Comparison of ENCODE assay signal across 15 mouse cellular contexts in the genomic region with DNA sequence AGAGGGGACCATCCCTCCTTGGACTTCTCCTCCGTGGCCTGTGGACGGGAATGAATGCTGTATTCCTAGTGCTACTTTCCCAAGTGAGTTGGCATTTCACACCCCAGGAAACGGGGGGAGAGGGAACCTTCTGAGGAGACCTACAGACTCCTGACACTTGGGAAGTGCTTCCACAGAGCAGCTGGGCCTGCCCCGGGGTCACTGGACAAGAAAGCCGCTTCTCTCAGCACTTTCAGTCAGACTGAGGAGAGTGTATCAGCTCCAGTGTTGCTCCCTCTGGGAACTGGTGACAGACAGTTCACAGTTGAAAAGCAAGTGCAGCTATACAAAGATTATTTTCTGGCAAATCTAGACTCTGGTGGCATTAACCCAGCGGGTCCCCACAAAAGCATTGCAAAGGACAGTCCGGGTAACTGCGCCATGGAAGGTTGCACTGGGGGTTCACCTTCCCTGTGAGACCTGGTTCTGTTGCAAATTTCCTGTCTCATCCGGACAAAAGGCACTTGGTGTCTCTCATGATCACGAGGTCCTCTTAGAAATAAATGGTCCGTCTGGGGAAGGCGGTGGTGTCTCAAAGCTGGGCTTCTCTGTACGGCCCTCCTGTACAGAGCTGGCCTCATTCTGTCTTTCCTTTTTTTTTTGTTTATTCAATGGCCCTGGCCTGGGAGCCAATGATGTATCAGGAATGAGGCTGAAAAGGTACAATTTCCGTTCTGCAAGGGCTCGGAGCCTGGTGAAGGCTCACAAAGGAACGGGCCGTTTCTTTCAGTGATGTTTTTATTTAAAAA.
A peak's percentile ranks its signal among the peaks of the same experiment; 100 is the strongest.
DNase-seq lines count a peak whose midpoint lies in the region; ATAC-seq and TF ChIP-seq lines count a peak whose summit lies in the region.
"Had no signal": no experiment of that assay in that cellular context is flagged by ENCODE, and none has a peak within 500 bp of the region (broad histone marks: within the 10 kb centered on the region; RNA-seq: fewer than 3 reads in every experiment).

No protein-coding gene starts in this region.

- no peak overlapping the region for H3K4me3 ChIP-seq in hindbrain, embryonic 10.5 days
- H3K4me3 ChIP-seq in hindbrain, embryonic 11.5 days (ENCODE audit: low read depth, low read length): no peak overlapping the region
- H3K4me3 ChIP-seq in forebrain, embryonic 13.5 days: no peak overlapping the region
- H3K4me3 ChIP-seq in hindbrain, postnatal 0 days (ENCODE audit: low read length): no peak overlapping the region
- H3K4me3 ChIP-seq: embryonic facial prominence, embryonic 15.5 days; limb, embryonic 15.5 days had no signal

- no peak for TF ChIP-seq CTCF in brain, embryonic 14.5 days (IDR thresholded peaks at IDR 0.05; ENCODE audit: borderline replicate concordance, extremely low read depth, insufficient read depth, insufficient read length)
- no peak for TF ChIP-seq CTCF in hindbrain, postnatal 0 days (IDR thresholded peaks at IDR 0.05; ENCODE audit: low read depth)

- no peak for DNase-seq in hindbrain, embryonic 10.5 days (ENCODE audit: low spot score)
- no peak for DNase-seq in hindbrain, embryonic 11.5 days (ENCODE audit: low spot score)
- peak; percentile 68 for DNase-seq in brain, embryonic 14.5 days (ENCODE audit: low read depth)
- DNase-seq in hindbrain, postnatal 0 days (ENCODE audit: low spot score): peak; percentile 58
- no peak for DNase-seq in gastrocnemius, postnatal 4 days (ENCODE audit: low spot score in 2 of 2)
- no peak for DNase-seq in kidney, adult 18-20 months
- no peak for DNase-seq in layer of hippocampus, adult 11-12 months (ENCODE audit: low spot score)
- DNase-seq: adrenal gland, adult 8-10 months; heart, adult 18-20 months; kidney, adult 11 months; lung, adult 18-20 months; spleen, adult 18-20 months had no signal

- H3K9ac ChIP-seq in hindbrain, embryonic 11.5 days (ENCODE audit: low read depth, low read length): no peak overlapping the region
- no peak overlapping the region for H3K9ac ChIP-seq in forebrain, embryonic 13.5 days
- H3K9ac ChIP-seq in hindbrain, postnatal 0 days (replicated peaks; ENCODE audit: low read length): no peak overlapping the region
- H3K9ac ChIP-seq: embryonic facial prominence, embryonic 15.5 days; limb, embryonic 15.5 days had no signal

- no peaks in the 10 kb centered on the region for H3K36me3 ChIP-seq in hindbrain, embryonic 10.5 days
- no peaks in the 10 kb centered on the region for H3K36me3 ChIP-seq in hindbrain, embryonic 11.5 days (ENCODE audit: control insufficient read depth, insufficient read depth, low read length)
- no peaks in the 10 kb centered on the region for H3K36me3 ChIP-seq in forebrain, embryonic 13.5 days (ENCODE audit: poor library complexity, severe bottlenecking)
- no peaks in the 10 kb centered on the region for H3K36me3 ChIP-seq in hindbrain, postnatal 0 days (ENCODE audit: insufficient read depth, low read length)
- H3K36me3 ChIP-seq: embryonic facial prominence, embryonic 15.5 days; limb, embryonic 15.5 days had no signal

- TF ChIP-seq POLR2A in brain, embryonic 14.5 days (IDR thresholded peaks at IDR 0.05; ENCODE audit: borderline replicate concordance, extremely low read depth, insufficient read depth, insufficient read length, poor library complexity, severe bottlenecking): no peak

- WGBS in hindbrain, embryonic 10.5 days: 57% methylated on average over 17 of the region's 17 CpGs
- 57% methylated on average over 17 of the region's 17 CpGs for WGBS in hindbrain, embryonic 11.5 days
- 33% methylated on average over 17 of the region's 17 CpGs for WGBS in forebrain, embryonic 13.5 days
- WGBS in hindbrain, postnatal 0 days: 49% methylated on average over 17 of the region's 17 CpGs

- H3K9me3 ChIP-seq in hindbrain, embryonic 10.5 days: no peaks in the 10 kb centered on the region
- no peaks in the 10 kb centered on the region for H3K9me3 ChIP-seq in hindbrain, embryonic 11.5 days (ENCODE audit: control insufficient read depth, low read length)
- no peaks in the 10 kb centered on the region for H3K9me3 ChIP-seq in forebrain, embryonic 13.5 days (replicated peaks)
- no peaks in the 10 kb centered on the region for H3K9me3 ChIP-seq in hindbrain, postnatal 0 days (ENCODE audit: low read length)
- H3K9me3 ChIP-seq: embryonic facial prominence, embryonic 15.5 days; limb, embryonic 15.5 days had no signal

- H3K4me1 ChIP-seq in hindbrain, embryonic 10.5 days (replicated peaks): peaks cover 11% of the 10 kb centered on the region
- no peaks in the 10 kb centered on the region for H3K4me1 ChIP-seq in hindbrain, embryonic 11.5 days (replicated peaks; ENCODE audit: control insufficient read depth, insufficient read depth, low read length)
- H3K4me1 ChIP-seq in forebrain, embryonic 13.5 days: peaks cover 32% of the 10 kb centered on the region
- peaks cover 9% of the 10 kb centered on the region; the same call in 1 of the 2 replicates for H3K4me1 ChIP-seq in hindbrain, postnatal 0 days (ENCODE audit: insufficient read depth, low read length)

- H3K27me3 ChIP-seq in hindbrain, embryonic 10.5 days (ENCODE audit: insufficient read depth, poor library complexity, severe bottlenecking): no peaks in the 10 kb centered on the region
- no peaks in the 10 kb centered on the region for H3K27me3 ChIP-seq in hindbrain, embryonic 11.5 days (ENCODE audit: control insufficient read depth, insufficient read depth, low read length)
- H3K27me3 ChIP-seq in forebrain, embryonic 13.5 days: no peaks in the 10 kb centered on the region
- no peaks in the 10 kb centered on the region for H3K27me3 ChIP-seq in hindbrain, postnatal 0 days (ENCODE audit: insufficient read depth, low read length)
- H3K27me3 ChIP-seq: limb, embryonic 15.5 days had no signal

- no peak for ATAC-seq in hindbrain, embryonic 11.5 days (ENCODE audit: low FRiP score)
- peak; percentile 55; the same call in 1 of the 2 replicates for ATAC-seq in forebrain, embryonic 13.5 days
- ATAC-seq in hindbrain, postnatal 0 days: peak; percentile 74

- H3K27ac ChIP-seq in hindbrain, embryonic 10.5 days: peak overlapping the region; percentile 72
- H3K27ac ChIP-seq in hindbrain, embryonic 11.5 days (ENCODE audit: low read depth, low read length): no peak overlapping the region
- H3K27ac ChIP-seq in forebrain, embryonic 13.5 days: 0 out of 2 replicates have a peak overlapping the region, but pooled peaks have one; percentile 1
- peak overlapping the region; percentile 57 for H3K27ac ChIP-seq in hindbrain, postnatal 0 days
- H3K27ac ChIP-seq: embryonic facial prominence, embryonic 15.5 days; limb, embryonic 15.5 days had no signal

- H3K4me2 ChIP-seq in hindbrain, embryonic 11.5 days (replicated peaks; ENCODE audit: low read depth, low read length): no peak overlapping the region
- no peak overlapping the region for H3K4me2 ChIP-seq in forebrain, embryonic 13.5 days
- H3K4me2 ChIP-seq in hindbrain, postnatal 0 days (ENCODE audit: low read depth, low read length): no peak overlapping the region
- H3K4me2 ChIP-seq: embryonic facial prominence, embryonic 15.5 days; limb, embryonic 15.5 days had no signal

Comparison
In these comparisons a context has a peak if more than half of its experiments do, and no peak if none do; other contexts are left out.
1. DNase-seq: peak in brain, embryonic 14.5 days (single experiment) and hindbrain, postnatal 0 days (single experiment); none in hindbrain, embryonic 10.5 days (single experiment), hindbrain, embryonic 11.5 days (single experiment), gastrocnemius, postnatal 4 days (0 of 2), kidney, adult 18-20 months (single experiment) and layer of hippocampus, adult 11-12 months (single experiment).